Mouse (Mus musculus): ENCODE results near the gene Swt1. TPM values are rescaled to one million over a fixed set of nuclear protein-coding genes. Genes with fewer than 3 reads are reported as not detected.
A peak's percentile ranks its signal among the peaks of the same experiment; 100 is the strongest.
"Not testable (repeated sequence)": the region's sequence is repeated elsewhere in the genome, so short reads cannot be mapped to it uniquely, and the experiment has no call there.

Swt1 gene
- polyA plus RNA-seq, 1 experiment from 2014 or later, result 21.0 TPM

DNA sequence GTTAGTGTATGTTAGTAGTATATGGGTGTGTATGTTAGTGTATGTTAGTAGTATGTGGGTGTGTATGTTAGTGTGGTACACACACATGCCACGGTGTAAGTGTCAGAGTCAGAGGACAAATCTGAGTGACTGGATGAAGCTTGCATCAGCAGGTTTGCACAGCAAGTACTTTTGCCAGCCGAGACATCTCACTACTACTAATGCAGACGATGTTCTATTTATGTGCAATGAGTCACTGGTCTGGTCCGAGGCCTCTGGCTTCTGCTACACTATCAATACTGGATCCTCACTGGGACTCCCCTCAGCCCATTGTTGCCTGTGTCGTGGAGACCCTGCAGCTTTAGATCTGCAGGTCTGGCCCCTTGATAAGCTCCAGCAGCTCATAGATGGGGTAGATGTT lies 56.7 kb downstream of the Swt1 start:
- WGBS, result 85% methylated on average over 5 of the region's 5 CpGs
- H3K36me3 ChIP-seq (ENCODE audit: control insufficient read depth, insufficient read depth), result peaks cover 8% of the 10 kb centered on the region
- ATAC-seq, result no peak
- H3K9ac ChIP-seq (replicated peaks; ENCODE audit: low read depth, low read length), result no peak overlapping the region
- H3K27ac ChIP-seq (ENCODE audit: low read length), result no peak overlapping the region
- no peak overlapping the region for H3K4me3 ChIP-seq (replicated peaks; ENCODE audit: low read length)
- H3K4me2 ChIP-seq (ENCODE audit: low read length), result no peak overlapping the region
- no peaks in the 10 kb centered on the region for H3K27me3 ChIP-seq (replicated peaks; ENCODE audit: control insufficient read depth, insufficient read depth, low read length)
- H3K9me3 ChIP-seq (ENCODE audit: control insufficient read depth, low read length), result no peaks in the 10 kb centered on the region
- H3K4me1 ChIP-seq (replicated peaks; ENCODE audit: control insufficient read depth, insufficient read depth, low read length), result no peaks in the 10 kb centered on the region

DNA sequence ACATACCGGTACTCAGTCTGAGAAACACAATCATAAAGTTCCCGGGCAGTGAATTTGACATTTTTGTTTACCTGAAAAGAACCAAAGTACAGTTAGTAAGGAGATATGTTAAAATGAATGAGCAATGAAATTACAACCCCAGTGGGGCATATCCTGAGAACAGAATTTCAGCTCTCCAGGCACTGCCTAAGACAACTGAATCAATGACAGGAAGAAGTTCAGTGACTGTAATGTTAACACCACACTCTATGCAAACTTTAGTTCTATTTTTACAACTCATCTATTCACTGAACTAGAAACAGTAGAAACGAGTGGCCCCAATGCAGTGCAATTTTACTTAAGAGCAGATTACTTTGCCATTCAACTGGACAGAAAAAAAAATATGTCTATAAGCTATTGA lies 57.7 kb downstream of the Swt1 start:
- no peaks in the 10 kb centered on the region for H3K4me1 ChIP-seq (replicated peaks; ENCODE audit: control insufficient read depth, insufficient read depth, low read length)
- H3K27me3 ChIP-seq (replicated peaks; ENCODE audit: control insufficient read depth, insufficient read depth, low read length), result no peaks in the 10 kb centered on the region
- no peak overlapping the region for H3K9ac ChIP-seq (replicated peaks; ENCODE audit: low read depth, low read length)
- H3K27ac ChIP-seq (ENCODE audit: low read length), result no peak overlapping the region
- peaks cover 14% of the 10 kb centered on the region for H3K36me3 ChIP-seq (ENCODE audit: control insufficient read depth, insufficient read depth)
- WGBS, result 83% methylated on average over 3 of the region's 3 CpGs
- H3K4me3 ChIP-seq (replicated peaks; ENCODE audit: low read length), result no peak overlapping the region
- ATAC-seq, result no peak
- H3K4me2 ChIP-seq (ENCODE audit: low read length), result no peak overlapping the region
- no peaks in the 10 kb centered on the region for H3K9me3 ChIP-seq (ENCODE audit: control insufficient read depth, low read length)

DNA sequence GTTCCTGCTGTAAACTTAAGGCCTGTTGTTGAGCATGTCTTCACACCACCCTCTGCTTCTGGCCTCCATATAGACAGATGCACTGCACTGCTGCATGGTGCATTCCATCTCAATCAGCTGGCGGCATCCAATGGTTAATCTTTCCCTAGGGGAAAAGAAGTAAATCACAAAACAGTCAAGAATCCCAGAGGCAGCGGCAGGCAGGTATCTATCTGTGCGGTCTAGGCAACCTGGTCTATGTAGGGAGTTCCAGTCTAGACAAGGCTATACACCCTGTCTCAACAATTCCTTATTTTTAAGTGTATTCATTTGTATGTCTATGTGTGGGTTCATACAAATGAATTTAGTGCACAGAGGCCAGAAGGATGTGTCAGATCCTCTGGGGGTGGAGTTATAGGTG lies 59.8 kb downstream of the Swt1 start:
- WGBS, result 95% methylated on average over 3 of the region's 3 CpGs

GRCm38 (mm10) chr1:151367721-151368324 lies 60.4 kb downstream of the Swt1 start:
- no peaks in the 10 kb centered on the region for H3K4me1 ChIP-seq (replicated peaks; ENCODE audit: control insufficient read depth, insufficient read depth, low read length)
- WGBS, result 92% methylated on average over 5 of the region's 5 CpGs
- no peaks in the 10 kb centered on the region for H3K9me3 ChIP-seq (ENCODE audit: control insufficient read depth, low read length)
- H3K4me2 ChIP-seq (ENCODE audit: low read length), result no peak overlapping the region
- no peak overlapping the region for H3K4me3 ChIP-seq (replicated peaks; ENCODE audit: low read length)
- no peaks in the 10 kb centered on the region for H3K27me3 ChIP-seq (replicated peaks; ENCODE audit: control insufficient read depth, insufficient read depth, low read length)
- H3K36me3 ChIP-seq (ENCODE audit: control insufficient read depth, insufficient read depth), result peaks cover 29% of the 10 kb centered on the region
- ATAC-seq, result no peak
- H3K9ac ChIP-seq (replicated peaks; ENCODE audit: low read depth, low read length), result no peak overlapping the region
- H3K27ac ChIP-seq (ENCODE audit: low read length), result no peak overlapping the region

More for the DNA sequence above, 59.8 kb downstream of the Swt1 start:
- Histone ChIP-seq H3K4me2 (ENCODE audit: low read length) (no peak overlapping the region), H3K27ac (ENCODE audit: low read length) (no peak overlapping the region), H3K4me3 (replicated peaks; ENCODE audit: low read length) (no peak overlapping the region), H3K9me3 (ENCODE audit: control insufficient read depth, low read length) (no peaks in the 10 kb centered on the region), H3K27me3 (replicated peaks; ENCODE audit: control insufficient read depth, insufficient read depth, low read length) (no peaks in the 10 kb centered on the region), H3K9ac (replicated peaks; ENCODE audit: low read depth, low read length) (no peak overlapping the region), H3K4me1 (replicated peaks; ENCODE audit: control insufficient read depth, insufficient read depth, low read length) (no peaks in the 10 kb centered on the region), H3K36me3 (ENCODE audit: control insufficient read depth, insufficient read depth) (peaks cover 24% of the 10 kb centered on the region)
- ATAC-seq, result no peak

- H3K27ac ChIP-seq (ENCODE audit: low read length), result no peak overlapping the region
- WGBS, result 88% methylated on average over 8 of the region's 8 CpGs
- ATAC-seq, result 0 out of 2 replicates have a peak, but pooled peaks have one; percentile 13
- H3K9ac ChIP-seq (replicated peaks; ENCODE audit: low read depth, low read length), result no peak overlapping the region
- peaks cover 35% of the 10 kb centered on the region for H3K36me3 ChIP-seq (ENCODE audit: control insufficient read depth, insufficient read depth)
- H3K4me3 ChIP-seq (replicated peaks; ENCODE audit: low read length), result no peak overlapping the region
- H3K9me3 ChIP-seq (ENCODE audit: control insufficient read depth, low read length), result no peaks in the 10 kb centered on the region
- H3K4me2 ChIP-seq (ENCODE audit: low read length), result no peak overlapping the region
- no peaks in the 10 kb centered on the region for H3K4me1 ChIP-seq (replicated peaks; ENCODE audit: control insufficient read depth, insufficient read depth, low read length)
- H3K27me3 ChIP-seq (replicated peaks; ENCODE audit: control insufficient read depth, insufficient read depth, low read length), result no peaks in the 10 kb centered on the region
These were observed 61.2 kb downstream of the Swt1 start for GRCm38 (mm10) chr1:151366944-151367605.

DNA sequence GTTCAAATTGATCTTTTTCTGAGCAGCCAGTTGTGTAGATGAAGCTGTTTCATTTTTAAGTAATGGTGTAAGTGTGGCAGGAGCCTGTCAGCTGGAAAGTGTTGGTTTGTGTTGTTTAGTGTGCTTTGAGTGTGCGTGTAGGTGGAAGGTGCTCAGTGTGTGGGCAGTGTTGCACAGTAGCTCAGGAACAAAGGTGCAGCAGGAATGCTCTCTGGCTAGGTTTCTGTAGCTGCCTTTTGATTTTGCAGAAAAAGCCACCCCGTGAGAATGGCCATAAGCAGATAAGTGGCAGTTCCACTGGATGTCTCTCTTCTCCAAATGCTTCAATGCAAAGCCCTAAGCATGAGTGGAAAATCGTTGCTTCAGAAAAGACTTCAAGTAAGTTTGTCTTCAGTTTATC lies 68.9 kb downstream of the Swt1 start:
- ATAC-seq, result no peak
- no peaks in the 10 kb centered on the region for H3K9me3 ChIP-seq (ENCODE audit: control insufficient read depth, low read length)
- peaks cover 57% of the 10 kb centered on the region for H3K36me3 ChIP-seq (ENCODE audit: control insufficient read depth, insufficient read depth)
- H3K4me2 ChIP-seq (ENCODE audit: low read length), result no peak overlapping the region
- WGBS, result 87% methylated on average over 3 of the region's 3 CpGs
- no peak overlapping the region for H3K27ac ChIP-seq (ENCODE audit: low read length)
- H3K9ac ChIP-seq (replicated peaks; ENCODE audit: low read depth, low read length), result no peak overlapping the region
- no peaks in the 10 kb centered on the region for H3K4me1 ChIP-seq (replicated peaks; ENCODE audit: control insufficient read depth, insufficient read depth, low read length)
- H3K4me3 ChIP-seq (replicated peaks; ENCODE audit: low read length), result no peak overlapping the region
- H3K27me3 ChIP-seq (replicated peaks; ENCODE audit: control insufficient read depth, insufficient read depth, low read length), result no peaks in the 10 kb centered on the region

- WGBS, result 89% methylated on average over 5 of the region's 5 CpGs
- peaks cover 60% of the 10 kb centered on the region for H3K36me3 ChIP-seq (ENCODE audit: control insufficient read depth, insufficient read depth)
These were observed 72.3 kb downstream of the Swt1 start for GRCm38 (mm10) chr1:151355994-151356393.

GRCm38 (mm10) chr1:151352911-151353310 lies 75.3 kb downstream of the Swt1 start:
- 86% methylated on average over 2 of the region's 2 CpGs for WGBS
- Histone ChIP-seq H3K27me3 (replicated peaks; ENCODE audit: control insufficient read depth, insufficient read depth, low read length) (no peaks in the 10 kb centered on the region), H3K9ac (replicated peaks; ENCODE audit: low read depth, low read length) (no peak overlapping the region), H3K36me3 (ENCODE audit: control insufficient read depth, insufficient read depth) (peaks cover 46% of the 10 kb centered on the region), H3K4me1 (replicated peaks; ENCODE audit: control insufficient read depth, insufficient read depth, low read length) (peaks cover 11% of the 10 kb centered on the region), H3K9me3 (ENCODE audit: control insufficient read depth, low read length) (no peaks in the 10 kb centered on the region), H3K4me3 (replicated peaks; ENCODE audit: low read length) (no peak overlapping the region), H3K4me2 (ENCODE audit: low read length) (no peak overlapping the region), H3K27ac (ENCODE audit: low read length) (no peak overlapping the region)
- no peak for ATAC-seq

More at GRCm38 (mm10) chr1:151355994-151356393, 72.3 kb downstream of the Swt1 start:
- H3K9me3 ChIP-seq (ENCODE audit: control insufficient read depth, low read length), result no peaks in the 10 kb centered on the region
- H3K27me3 ChIP-seq (replicated peaks; ENCODE audit: control insufficient read depth, insufficient read depth, low read length), result no peaks in the 10 kb centered on the region
- no peak overlapping the region for H3K4me2 ChIP-seq (ENCODE audit: low read length)
- no peak overlapping the region for H3K9ac ChIP-seq (replicated peaks; ENCODE audit: low read depth, low read length)
- no peaks in the 10 kb centered on the region for H3K4me1 ChIP-seq (replicated peaks; ENCODE audit: control insufficient read depth, insufficient read depth, low read length)
- H3K27ac ChIP-seq (ENCODE audit: low read length), result no peak overlapping the region
- ATAC-seq, result no peak
- no peak overlapping the region for H3K4me3 ChIP-seq (replicated peaks; ENCODE audit: low read length)

- not testable (repeated sequence) for ATAC-seq; H3K27me3 ChIP-seq (replicated peaks; ENCODE audit: control insufficient read depth, insufficient read depth, low read length); H3K27ac ChIP-seq (ENCODE audit: low read length); H3K9me3 ChIP-seq (ENCODE audit: control insufficient read depth, low read length); H3K9ac ChIP-seq (replicated peaks; ENCODE audit: low read depth, low read length); H3K4me3 ChIP-seq (replicated peaks; ENCODE audit: low read length); H3K4me2 ChIP-seq (ENCODE audit: low read length)
- Histone ChIP-seq H3K4me1 (replicated peaks; ENCODE audit: control insufficient read depth, insufficient read depth, low read length) (peaks cover 29% of the 10 kb centered on the region), H3K36me3 (ENCODE audit: control insufficient read depth, insufficient read depth) (peaks cover 21% of the 10 kb centered on the region)
- 73% methylated on average over 4 of the region's 4 CpGs for WGBS
These were observed 80.0 kb downstream of the Swt1 start for GRCm38 (mm10) chr1:151348293-151348692.

Measured in forebrain, embryonic 16.5 days (tissue).